Mouse (Mus musculus) kidney, adult 2 months (tissue): ENCODE data around the gene Gm4881.

Experiments used
- CTCF ChIP-seq: fragments of 200-500 bp; conservative IDR thresholded peaks from 2 replicates; pipeline ENCODE4 v1.5.1; 2011; ENCODE audit warnings: low read depth, mild to moderate bottlenecking, control low read depth, low read length, moderate library complexity, mixed read lengths; ENCODE audit not compliant: insufficient read depth, insufficient read length
- POLR2A ChIP-seq: fragments of 200-500 bp; IDR thresholded peaks from one replicate; pipeline ENCODE4 v1.6.1; 2011; ENCODE audit warnings: low read depth, low read length, control low read depth

DNA sequence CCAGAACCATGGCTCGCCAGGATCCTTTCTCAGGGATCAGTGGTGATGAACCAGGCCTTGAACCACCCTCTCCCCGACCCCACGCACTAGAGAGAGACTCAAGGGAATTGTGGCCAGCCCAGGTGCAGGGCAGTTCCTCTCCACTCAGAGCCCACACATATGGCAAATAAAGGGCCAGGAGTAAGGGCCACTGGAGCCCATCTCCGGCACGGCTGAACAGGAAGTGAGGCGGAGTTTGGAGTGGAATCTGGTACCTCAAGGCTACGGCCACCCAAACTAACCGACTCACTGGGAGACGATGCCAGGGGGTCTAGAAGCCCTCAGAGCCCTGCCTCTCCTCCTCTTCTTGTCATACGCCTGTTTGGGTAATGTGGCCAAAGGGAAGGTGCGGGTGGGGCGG is 47.1 kb downstream of the Gm4881 start, which contains the start of gene Cd79a:
- TF ChIP-seq CTCF (no peak), POLR2A (no peak)
